Mouse (Mus musculus): ENCODE results near the gene Col4a3bp. TPM values are rescaled to one million over a fixed set of nuclear protein-coding genes. Genes with fewer than 3 reads are reported as not detected.

Gene Col4a3bp
- total and polyA plus RNA-seq, 3 experiments: 7.0 to 14.8 (median 11.9) TPM

GRCm38 (mm10) chr13:96684779-96685178 lies 142.4 kb downstream of the Col4a3bp start:
- H3K4me3 ChIP-seq (replicated peaks in 1 of 3; ENCODE audit: low read depth in 2 of 3, low read length in 2 of 3, poor library complexity in 1 of 3): no peak overlapping the region
- TF ChIP-seq PAX5 (IDR thresholded peaks at IDR 0.05; ENCODE audit: low read length) (no peak), ELF1 (IDR thresholded peaks at IDR 0.05; ENCODE audit: low read depth, low read length) (no peak), EP300 (IDR thresholded peaks at IDR 0.05; ENCODE audit: low read length) (no peak), POLR2AphosphoS2 (IDR thresholded peaks at IDR 0.05; ENCODE audit: low read depth, low read length) (no peak), E2F4 (IDR thresholded peaks at IDR 0.05; ENCODE audit: insufficient replicate concordance, low read depth, low read length) (no peak), IRF4 (IDR thresholded peaks at IDR 0.05; ENCODE audit: low read depth, low read length) (no peak), TBP (conservative IDR thresholded peaks at IDR 0.05; ENCODE audit: low read depth, low read length) (no peak), MYC (IDR thresholded peaks at IDR 0.05; ENCODE audit: low read depth, low read length) (no peak), MAX (IDR thresholded peaks at IDR 0.05; ENCODE audit: low read length) (no peak), NELFE (IDR thresholded peaks at IDR 0.05; ENCODE audit: low read depth, low read length) (no peak), ZMIZ1 (IDR thresholded peaks at IDR 0.05; ENCODE audit: low read depth, low read length) (no peak), CTCF (conservative IDR thresholded peaks at IDR 0.05 in 1 of 2, IDR thresholded peaks at IDR 0.05 in 1 of 2; ENCODE audit: low read depth in 2 of 2, low read length in 2 of 2) (no peak), SMC3 (IDR thresholded peaks at IDR 0.05; ENCODE audit: low read depth, low read length) (no peak), ZKSCAN1 (IDR thresholded peaks at IDR 0.05; ENCODE audit: borderline replicate concordance, low read depth, low read length) (no peak), USF1 (IDR thresholded peaks at IDR 0.05; ENCODE audit: low read depth, low read length) (no peak), JUN (IDR thresholded peaks at IDR 0.05; ENCODE audit: insufficient read depth, low read depth, low read length) (no peak), RCOR1 (conservative IDR thresholded peaks at IDR 0.05; ENCODE audit: low read depth, low read length) (no peak), SIN3A (IDR thresholded peaks at IDR 0.05; ENCODE audit: low read length) (no peak), TCF12 (IDR thresholded peaks at IDR 0.05; ENCODE audit: low read depth, low read length) (no peak)
- no peaks in the 10 kb centered on the region for H3K9me3 ChIP-seq (replicated peaks; ENCODE audit: low read length)
- H3K36me3 ChIP-seq (replicated peaks in 1 of 2; ENCODE audit: control insufficient read depth in 1 of 2, insufficient read depth in 1 of 2, low read length in 1 of 2): no peaks in the 10 kb centered on the region
- H3K79me2 ChIP-seq (replicated peaks; ENCODE audit: control insufficient read depth, extremely low read depth, insufficient read depth, poor library complexity, severe bottlenecking): no peaks in the 10 kb centered on the region
- no peaks in the 10 kb centered on the region for H3K27me3 ChIP-seq (replicated peaks)
- no peak overlapping the region for H3K4me2 ChIP-seq (ENCODE audit: insufficient read depth, low read depth, poor library complexity, severe bottlenecking)
- in situ Hi-C loops (cut with MboI; ENCODE audit: low pct_ligation_motif_present, low pct_unique_long_range_greater_than_20kb, low sequenced_read_pairs) (no loop called here), dilution Hi-C loops (cut with MboI; ENCODE audit: extremely low pct_ligation_motif_present, extremely low pct_unique_long_range_greater_than_20kb, low sequenced_read_pairs) (no loop called here)
- no peak overlapping the region for H3K27ac ChIP-seq (ENCODE audit: insufficient read depth, low read depth)
- H3K4me1 ChIP-seq (ENCODE audit: control insufficient read depth in 1 of 2, insufficient read depth in 2 of 2): peaks cover 5 to 10% of the 10 kb centered on the region in 2 experiments; a peak in 3 of 4 replicates
- no peak overlapping the region for H3K9ac ChIP-seq (ENCODE audit: insufficient read depth, low read depth)
- DNase-seq (ENCODE audit: extremely low read depth): no peak

- Histone ChIP-seq H3K9ac (ENCODE audit: insufficient read depth, low read depth) (no peak overlapping the region), H3K4me1 (ENCODE audit: control insufficient read depth in 1 of 2, insufficient read depth in 2 of 2) (peaks cover 5 to 10% of the 10 kb centered on the region in 2 experiments; a peak in 3 of 4 replicates), H3K79me2 (replicated peaks; ENCODE audit: control insufficient read depth, extremely low read depth, insufficient read depth, poor library complexity, severe bottlenecking) (no peaks in the 10 kb centered on the region), H3K4me2 (ENCODE audit: insufficient read depth, low read depth, poor library complexity, severe bottlenecking) (no peak overlapping the region), H3K27me3 (replicated peaks) (no peaks in the 10 kb centered on the region), H3K36me3 (replicated peaks in 1 of 2; ENCODE audit: control insufficient read depth in 1 of 2, insufficient read depth in 1 of 2, low read length in 1 of 2) (no peaks in the 10 kb centered on the region), H3K27ac (ENCODE audit: insufficient read depth, low read depth) (no peak overlapping the region), H3K9me3 (replicated peaks; ENCODE audit: low read length) (no peaks in the 10 kb centered on the region), H3K4me3 (replicated peaks in 1 of 3; ENCODE audit: low read depth in 2 of 3, low read length in 2 of 3, poor library complexity in 1 of 3) (no peak overlapping the region)
- in situ Hi-C loops (cut with MboI; ENCODE audit: low pct_ligation_motif_present, low pct_unique_long_range_greater_than_20kb, low sequenced_read_pairs) (no loop called here), dilution Hi-C loops (cut with MboI; ENCODE audit: extremely low pct_ligation_motif_present, extremely low pct_unique_long_range_greater_than_20kb, low sequenced_read_pairs) (no loop called here)
- TF ChIP-seq NELFE (IDR thresholded peaks at IDR 0.05; ENCODE audit: low read depth, low read length): no peak
- TF ChIP-seq MYC (IDR thresholded peaks at IDR 0.05; ENCODE audit: low read depth, low read length): no peak
- TF ChIP-seq RCOR1 (conservative IDR thresholded peaks at IDR 0.05; ENCODE audit: low read depth, low read length): no peak
- TF ChIP-seq CHD1 (IDR thresholded peaks at IDR 0.05; ENCODE audit: low read depth, low read length): no peak
- no peak for TF ChIP-seq TCF12 (IDR thresholded peaks at IDR 0.05; ENCODE audit: low read depth, low read length)
- no peak for TF ChIP-seq E2F4 (IDR thresholded peaks at IDR 0.05; ENCODE audit: insufficient replicate concordance, low read depth, low read length)
- no peak for TF ChIP-seq SMC3 (IDR thresholded peaks at IDR 0.05; ENCODE audit: low read depth, low read length)
- no peak for TF ChIP-seq CHD2 (IDR thresholded peaks at IDR 0.05; ENCODE audit: low read length)
- TF ChIP-seq MAX (IDR thresholded peaks at IDR 0.05; ENCODE audit: low read length): no peak
- no peak for TF ChIP-seq MAFK (IDR thresholded peaks at IDR 0.05; ENCODE audit: insufficient replicate concordance, low read length)
- no peak for TF ChIP-seq MAZ (IDR thresholded peaks at IDR 0.05; ENCODE audit: low read depth, low read length)
- no peak for TF ChIP-seq MEF2A (IDR thresholded peaks at IDR 0.05; ENCODE audit: borderline replicate concordance, low read depth, low read length)
- no peak for TF ChIP-seq USF1 (IDR thresholded peaks at IDR 0.05; ENCODE audit: low read depth, low read length)
- no peak for TF ChIP-seq PAX5 (IDR thresholded peaks at IDR 0.05; ENCODE audit: low read length)
- no peak for TF ChIP-seq MXI1 (IDR thresholded peaks at IDR 0.05; ENCODE audit: low read depth, low read length)
- TF ChIP-seq JUN (IDR thresholded peaks at IDR 0.05; ENCODE audit: insufficient read depth, low read depth, low read length): no peak
- no peak for TF ChIP-seq ELF1 (IDR thresholded peaks at IDR 0.05; ENCODE audit: low read depth, low read length)
- no peak for TF ChIP-seq SIN3A (IDR thresholded peaks at IDR 0.05; ENCODE audit: low read length)
- TF ChIP-seq RAD21 (IDR thresholded peaks at IDR 0.05; ENCODE audit: low read depth, low read length): no peak
- DNase-seq (ENCODE audit: extremely low read depth): no peak
Observed at GRCm38 (mm10) chr13:96687261-96687660, 144.8 kb downstream of the Col4a3bp start.

Measured in CH12.LX (cell line).